Mouse (Mus musculus) liver, postnatal 0 days (tissue): Measurements from ENCODE around the gene Abl2.

Experiments used
- CTCF ChIP-seq: sonication (generic); IDR thresholded peaks from 2 replicates; pipeline ENCODE4 v1.5.1; 2016; ENCODE audit warnings: antibody characterized with exemption, low read depth
- EP300 ChIP-seq: IDR thresholded peaks from 2 replicates; pipeline ENCODE4 v1.6.1; 2016; ENCODE audit warnings: antibody characterized with exemption, low read depth, mild to moderate bottlenecking

DNA sequence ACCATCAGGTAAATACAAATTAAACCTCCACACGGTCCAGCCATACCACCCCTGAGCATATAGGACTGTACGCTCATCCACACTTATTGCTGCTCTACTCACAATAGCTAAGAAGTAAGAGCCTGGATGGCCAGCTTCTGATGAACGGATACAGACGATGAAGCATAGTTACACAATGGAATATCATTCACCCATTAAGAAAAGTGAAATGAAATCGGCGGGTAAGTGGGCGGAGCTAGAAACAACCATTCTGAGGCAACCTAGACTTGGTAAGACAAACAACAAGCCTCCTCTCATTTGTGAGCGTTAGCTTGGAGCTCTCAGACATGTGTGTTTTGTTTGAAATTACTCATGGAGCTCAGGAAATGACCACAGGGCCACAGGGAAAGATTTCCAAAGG is 107.2 kb downstream of the Abl2 start:
- no peak for TF ChIP-seq CTCF
- no peak for TF ChIP-seq EP300
